Mouse (Mus musculus) frontal cortex, adult (tissue): ENCODE results near the gene Map3k21.

Experiments used
- ATAC-seq: cut with Nextera tagmentation; 2 replicates; pipeline ENCODE4 v1.9.2; 2017; ENCODE audit warnings: mild to moderate bottlenecking, moderate library complexity, mixed read lengths; ENCODE audit not compliant: low TSS enrichment

The Map3k21 gene

GRCm38 (mm10) chr8:125971336-125971735 lies 61.1 kb downstream of the Map3k21 start:
- ATAC-seq: peak; percentile 97

- no peak for ATAC-seq
Observed at GRCm38 (mm10) chr8:125975981-125976380, 65.7 kb downstream of the Map3k21 start.

GRCm38 (mm10) chr8:125980826-125981225 lies 70.6 kb downstream of the Map3k21 start:
- ATAC-seq: no peak

- ATAC-seq: no peak
Observed at GRCm38 (mm10) chr8:125983515-125983914, 73.3 kb downstream of the Map3k21 start.

- ATAC-seq: no peak
Observed at GRCm38 (mm10) chr8:125984140-125984539, 73.9 kb downstream of the Map3k21 start.

- ATAC-seq: no peak
Observed at GRCm38 (mm10) chr8:125985364-125985763, 75.1 kb downstream of the Map3k21 start.

GRCm38 (mm10) chr8:125986999-125987589 lies 76.8 kb downstream of the Map3k21 start:
- no peak for ATAC-seq

- no peak for ATAC-seq
Observed at GRCm38 (mm10) chr8:125987996-125988395, 77.7 kb downstream of the Map3k21 start.

- ATAC-seq: no peak
Observed at GRCm38 (mm10) chr8:125993636-125994035, 83.4 kb downstream of the Map3k21 start.

- ATAC-seq: peak; percentile 72
Observed at GRCm38 (mm10) chr8:125995101-125995986, 85.1 kb downstream of the Map3k21 start, which contains the start of gene Kcnk1. TSS of gene Kcnk1 (plus strand) at chr8:125995170.

GRCm38 (mm10) chr8:125996031-125996839 lies 86.0 kb downstream of the Map3k21 start:
- ATAC-seq: no peak

- no peak for ATAC-seq
Observed at GRCm38 (mm10) chr8:125996980-125997379, 86.7 kb downstream of the Map3k21 start.
